Mouse (Mus musculus): ENCODE data around the gene Cryge.

Gene Cryge

DNA sequence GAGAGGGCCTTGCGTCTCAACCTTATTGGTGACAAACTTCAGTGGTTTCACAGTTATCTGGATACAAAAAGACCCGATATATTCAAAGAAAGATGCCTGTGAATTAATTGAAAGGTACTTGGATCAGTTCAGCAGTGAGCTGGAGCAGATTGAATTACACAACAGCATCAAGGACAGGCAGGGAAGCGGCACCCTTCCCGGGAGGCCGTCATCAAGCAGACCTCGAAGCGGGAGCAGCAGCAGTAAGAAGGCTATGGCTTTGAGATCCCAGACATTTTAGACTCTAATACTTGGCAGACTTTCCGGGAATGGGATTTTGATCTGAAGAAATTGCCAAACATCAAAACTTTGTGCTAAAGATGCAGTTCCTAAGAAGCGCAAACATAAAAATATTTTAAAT, 22.7 kb downstream of the Cryge start:
- in situ Hi-C loops (cut with MboI, MseI), result no loop called here

DNA sequence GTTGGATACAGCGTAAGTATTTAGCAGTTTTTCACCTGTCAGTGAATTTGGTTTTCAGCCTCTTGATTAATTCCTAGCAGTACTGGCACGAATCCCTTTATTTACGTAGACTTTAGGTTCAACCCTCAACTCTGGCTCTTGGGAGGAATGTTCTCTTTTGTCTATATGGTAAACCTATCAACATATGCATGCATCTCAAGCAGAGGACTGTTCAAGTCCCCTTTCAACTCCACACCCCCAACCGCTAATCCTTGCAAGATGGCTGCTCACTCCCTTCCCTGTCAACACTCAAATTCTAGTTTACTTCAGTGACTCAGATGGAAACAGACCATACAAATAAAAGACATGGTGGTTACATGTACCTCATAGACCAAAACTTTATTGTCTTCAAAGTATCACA, 38.2 kb downstream of the Cryge start:
- in situ Hi-C loops (cut with MboI, MseI), result no loop called here

GRCm38 (mm10) chr1:65010153-65010552, 40.8 kb downstream of the Cryge start:
- in situ Hi-C loops (cut with MboI, MseI), result no loop called here

DNA sequence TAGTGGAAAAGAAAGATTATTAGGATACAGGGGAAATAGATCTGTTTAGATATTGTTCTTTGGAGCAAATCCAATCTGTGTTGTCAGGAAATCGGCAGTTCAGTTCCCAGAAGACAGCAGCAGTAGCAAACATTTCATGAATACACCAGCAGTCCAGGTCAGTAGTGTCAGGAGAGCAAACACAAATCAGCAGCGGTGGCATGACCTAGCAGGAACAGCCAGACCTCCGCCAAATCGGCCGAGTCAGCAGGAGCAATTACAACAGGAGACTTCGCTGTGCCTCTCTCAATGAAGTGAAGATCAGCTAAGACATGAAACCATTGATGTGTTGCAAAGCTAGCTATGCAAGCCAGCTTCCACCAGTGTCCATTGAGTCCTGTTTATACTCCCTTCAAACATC, 45.4 kb downstream of the Cryge start:
- in situ Hi-C loops (cut with MboI, MseI), result loop anchor here (10.0 kb wide), 1 partner anchor 261 kb away; no protein-coding TSS in a partner anchor

DNA sequence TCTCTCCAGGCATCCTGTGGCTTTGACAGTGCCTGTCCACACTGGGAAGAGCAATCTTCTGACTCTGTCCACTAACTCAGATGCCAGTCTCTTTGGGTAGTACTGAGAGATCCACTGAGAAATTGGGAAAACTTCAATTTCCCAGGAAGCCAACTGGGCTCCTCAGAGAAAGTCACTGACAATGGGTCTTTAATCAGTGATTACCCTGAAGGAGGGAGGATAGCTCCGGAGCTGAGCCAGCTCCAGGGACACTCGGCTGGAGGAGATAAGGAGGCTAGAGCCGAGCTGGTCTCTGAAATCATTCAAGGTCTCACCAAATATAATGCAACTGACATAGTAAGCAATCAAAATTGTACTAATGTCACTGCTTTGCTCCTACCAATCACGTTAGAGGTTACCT, 46.4 kb downstream of the Cryge start:
- in situ Hi-C loops (cut with MboI, MseI), result loop anchor here (10.0 kb wide), 1 partner anchor 260 kb away; no protein-coding TSS in a partner anchor

All from T-helper 2 cell (primary cell).